Mouse (Mus musculus) heart, postnatal 0 days (tissue): ENCODE data around the gene Gm49337. TPM values are rescaled to one million over a fixed set of nuclear protein-coding genes. Genes with fewer than 3 reads are reported as not detected.
A peak's percentile ranks its signal among the peaks of the same experiment; 100 is the strongest.

Source experiments
- ATAC-seq: fragments of 200-750 bp; cut with Nextera tagmentation; 2 replicates; pipeline ENCODE4 v1.8.0; 2017; ENCODE audit warnings: low read depth, moderate number of reproducible peaks, moderate library complexity; ENCODE audit not compliant: insufficient read depth
- DNase-seq: peaks from one replicate; pipeline ENCODE4 v3.0.0-alpha.2; 2016; ENCODE audit warnings: low spot score
- H3K27ac ChIP-seq: fragments of 300-500 bp; sonication (generic); 2 replicates; pipeline ENCODE4 v1.5.1; 2014; ENCODE audit warnings: low read depth, mild to moderate bottlenecking
- H3K27me3 ChIP-seq: fragments of 300-500 bp; sonication (generic); 2 replicates; pipeline ENCODE4 v1.6.1; 2014; ENCODE audit warnings: low read length, mixed read lengths; ENCODE audit not compliant: control insufficient read depth, insufficient read depth
- H3K36me3 ChIP-seq: fragments of 300-500 bp; sonication (generic); replicated peaks from 2 replicates; pipeline ENCODE4 v1.6.1; 2014; ENCODE audit warnings: low read length, mixed read lengths; ENCODE audit not compliant: control insufficient read depth, insufficient read depth
- H3K4me1 ChIP-seq: fragments of 300-500 bp; sonication (generic); 2 replicates; pipeline ENCODE4 v1.6.1; 2014; ENCODE audit warnings: antibody characterized with exemption; ENCODE audit not compliant: control insufficient read depth, insufficient read depth
- H3K4me2 ChIP-seq: fragments of 300-500 bp; sonication (generic); 2 replicates; pipeline ENCODE4 v1.6.1; 2014; ENCODE audit warnings: low read depth, mild to moderate bottlenecking, low read length, moderate library complexity
- H3K4me3 ChIP-seq: fragments of 300-500 bp; sonication (generic); 2 replicates; pipeline ENCODE4 v1.5.1; 2014; ENCODE audit warnings: low read depth, low read length
- H3K9ac ChIP-seq: fragments of 300-500 bp; sonication (generic); replicated peaks from 2 replicates; pipeline ENCODE4 v1.6.1; 2014; ENCODE audit warnings: low read depth, low read length, mixed read lengths
- H3K9me3 ChIP-seq: fragments of 300-500 bp; sonication (generic); replicated peaks from 2 replicates; pipeline ENCODE4 v1.6.1; 2016; ENCODE audit warnings: low read length; ENCODE audit not compliant: control insufficient read depth
- CTCF ChIP-seq: IDR thresholded peaks from 2 replicates; pipeline ENCODE4 v1.5.1; 2016; ENCODE audit warnings: antibody characterized with exemption, control low read depth, low read depth
- EP300 ChIP-seq: IDR thresholded peaks from 2 replicates; pipeline ENCODE4 v1.6.1; 2016; ENCODE audit warnings: antibody characterized with exemption, low read depth
- WGBS: fragments of 180-500 bp; shearing (Covaris S2); extraction: QIAGEN DNeasy Blood & Tissue Kit; methylation state at CpG from one replicate; pipeline ENCODE4 v1.1.7; 2014; 5-methylcytosine and 5-hydroxymethylcytosine counted together
- polyA plus RNA-seq: library from polyadenylated mRNA; unstranded; fragments of >200 nt; fragmentation: Nextera tagmentation; extraction: Ambion mirVana; gene quantifications from 2 replicates; pipeline ENCODE4 v1.2.1, GENCODE M21; 2015
- total RNA-seq: library from RNA; depleted of rRNA; stranded (reverse); fragments of >200 nt; gene quantifications from 2 replicates; pipeline ENCODE4 v1.2.3, GENCODE M21; 2014; ENCODE audit warnings: low replicate concordance

Gene Gm49337
- total and polyA plus RNA-seq, 2 experiments from 2014 or later, result not detected

DNA sequence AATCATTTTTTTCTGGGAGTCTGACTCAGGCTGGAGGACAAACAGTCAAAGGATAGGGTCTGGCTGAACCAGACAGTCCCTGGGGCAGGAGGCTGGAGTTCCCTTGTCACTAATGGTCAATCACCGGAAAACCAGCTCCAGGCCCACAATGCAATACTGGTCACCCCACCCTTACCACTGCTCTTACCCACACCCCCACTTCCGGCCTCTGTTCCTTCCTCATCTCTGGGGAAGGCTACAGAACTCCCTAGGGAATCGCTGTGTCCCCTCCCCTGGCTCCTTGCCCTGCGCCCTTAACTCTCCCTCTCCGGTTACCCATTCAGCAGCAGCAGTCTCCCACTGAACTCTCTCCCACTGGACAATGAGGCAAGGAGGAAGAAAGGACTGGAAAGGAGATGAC is 4.0 kb downstream of the Gm49337 start:
- Histone ChIP-seq H3K4me3 (no peak overlapping the region), H3K9me3 (no peaks in the 10 kb centered on the region), H3K36me3 (no peaks in the 10 kb centered on the region), H3K27ac (peak overlapping the region; percentile 88), H3K27me3 (no peaks in the 10 kb centered on the region), H3K4me1 (peaks cover 32% of the 10 kb centered on the region), H3K4me2 (peak overlapping the region; percentile 51), H3K9ac (peak overlapping the region; percentile 34; the same call in 1 of the 2 replicates)
- DNase-seq (peak; percentile 57), ATAC-seq (peak; percentile 71)
- TF ChIP-seq CTCF (no peak), EP300 (no peak)
- WGBS, result 39% methylated on average over 5 of the region's 5 CpGs

DNA sequence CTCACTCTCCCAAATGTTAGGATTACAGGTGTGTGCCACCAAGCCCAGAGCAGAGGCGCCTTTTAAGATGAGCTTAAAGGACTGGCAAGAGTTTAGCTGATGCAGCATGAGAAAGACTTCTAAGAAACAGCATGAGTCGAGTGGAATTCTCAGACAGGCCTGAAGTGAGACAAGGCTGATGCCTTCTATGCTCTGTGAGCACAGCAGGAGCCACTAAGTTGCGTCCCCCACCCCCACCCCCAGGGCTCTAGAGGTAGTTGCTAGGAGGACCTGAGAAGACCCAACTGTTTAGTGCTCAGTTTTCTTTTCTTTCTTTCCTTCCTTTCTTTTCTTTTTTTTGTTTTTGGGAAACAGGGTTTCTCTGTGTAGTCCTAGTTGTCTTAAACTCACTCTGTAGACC is 8.9 kb downstream of the Gm49337 start:
- H3K27ac ChIP-seq, result 0 out of 2 replicates have a peak overlapping the region, but pooled peaks have one; percentile 58
- no peak overlapping the region for H3K4me3 ChIP-seq
- no peak for DNase-seq
- H3K9me3 ChIP-seq, result no peaks in the 10 kb centered on the region
- WGBS, result 75% methylated on average over 3 of the region's 3 CpGs
- H3K36me3 ChIP-seq, result no peaks in the 10 kb centered on the region
- no peaks in the 10 kb centered on the region for H3K27me3 ChIP-seq
- no peak overlapping the region for H3K9ac ChIP-seq
- peaks cover 12% of the 10 kb centered on the region for H3K4me1 ChIP-seq
- TF ChIP-seq EP300 (no peak), CTCF (no peak)
- no peak for ATAC-seq
- H3K4me2 ChIP-seq, result no peak overlapping the region

DNA sequence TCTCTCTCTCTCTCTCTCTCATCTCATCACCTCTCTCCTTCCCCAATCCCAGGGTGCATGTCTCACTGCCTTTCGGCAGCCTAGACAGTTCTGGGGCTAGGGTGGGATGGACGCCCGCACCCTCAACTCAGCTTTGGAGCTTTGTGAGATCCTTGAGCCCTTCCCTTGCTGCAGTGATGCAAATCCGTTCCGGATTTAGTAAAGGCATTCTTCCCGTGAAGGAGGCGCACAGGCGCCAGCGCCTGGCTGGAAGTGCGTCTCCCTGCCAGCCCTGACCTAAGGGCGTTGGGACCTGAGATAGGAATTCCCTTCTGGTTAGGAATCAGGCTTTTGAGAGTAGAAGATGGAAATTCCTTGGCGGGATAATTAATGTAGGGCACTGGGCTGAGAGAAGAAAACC is 9.6 kb downstream of the Gm49337 start:
- Histone ChIP-seq H3K9me3 (no peaks in the 10 kb centered on the region), H3K27ac (peak overlapping the region; percentile 58), H3K36me3 (no peaks in the 10 kb centered on the region), H3K9ac (peak overlapping the region; percentile 32; the same call in 1 of the 2 replicates), H3K4me3 (peak overlapping the region; percentile 28), H3K4me1 (peaks cover 10% of the 10 kb centered on the region), H3K4me2 (peak overlapping the region; percentile 57), H3K27me3 (no peaks in the 10 kb centered on the region)
- TF ChIP-seq CTCF, result no peak
- TF ChIP-seq EP300, result no peak
- peak; percentile 39 for ATAC-seq
- DNase-seq, result peak; percentile 40
- 4% methylated on average over 12 of the region's 12 CpGs for WGBS

DNA sequence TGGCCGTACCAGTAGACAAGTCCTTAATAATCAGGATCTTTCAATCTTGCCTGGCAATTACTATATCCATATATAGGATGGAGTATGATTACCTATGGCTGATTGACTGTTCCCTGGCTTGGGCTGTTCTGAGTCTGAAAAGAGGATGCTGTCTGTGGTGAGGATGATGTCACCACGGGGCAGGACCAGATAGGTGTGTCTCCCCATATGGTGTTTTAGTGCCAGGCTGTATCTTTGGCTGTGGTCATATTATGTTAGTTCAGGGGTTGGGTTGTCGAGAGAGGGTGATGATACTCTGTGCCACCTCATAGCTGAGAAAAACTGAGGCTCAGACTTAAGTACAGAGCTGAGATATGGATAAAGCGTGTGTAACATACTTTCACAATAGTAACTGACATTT is 11.9 kb downstream of the Gm49337 start:
- Histone ChIP-seq H3K4me2 (no peak overlapping the region), H3K4me1 (peaks cover 10% of the 10 kb centered on the region), H3K27ac (no peak overlapping the region), H3K27me3 (no peaks in the 10 kb centered on the region), H3K36me3 (no peaks in the 10 kb centered on the region), H3K9ac (no peak overlapping the region), H3K9me3 (no peaks in the 10 kb centered on the region), H3K4me3 (no peak overlapping the region)
- ATAC-seq (no peak), DNase-seq (no peak)
- 79% methylated on average over 4 of the region's 4 CpGs for WGBS
- TF ChIP-seq EP300 (no peak), CTCF (no peak)

DNA sequence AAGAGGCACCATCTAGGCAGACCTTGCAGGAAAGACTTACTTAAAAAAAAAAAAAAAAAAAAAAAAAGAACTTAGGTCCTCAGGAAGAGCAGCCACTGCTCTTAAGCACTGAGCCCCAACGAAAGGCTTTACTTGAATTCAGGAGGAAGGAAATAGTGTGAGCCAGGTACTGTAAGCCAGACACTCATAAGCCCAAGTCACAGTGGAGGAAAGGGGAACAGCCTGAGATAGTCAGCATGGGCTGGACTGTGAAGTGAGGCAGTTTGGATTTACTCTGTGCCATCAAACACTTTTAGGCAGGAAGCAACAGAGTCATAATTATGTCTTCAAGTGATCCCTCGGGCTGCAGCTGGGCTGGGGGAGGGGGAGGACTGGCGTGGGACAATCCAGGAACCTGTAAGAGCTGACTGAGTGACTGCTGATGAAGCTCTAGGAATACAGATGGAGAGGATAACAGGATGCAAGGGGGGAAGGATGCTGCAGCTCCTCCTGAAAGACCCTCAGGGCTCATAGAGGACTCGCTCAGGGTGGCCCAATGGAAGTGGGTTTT is 19.2 kb downstream of the Gm49337 start:
- H3K4me1 ChIP-seq, result 0 out of 2 replicates have a peak, but pooled peaks cover 3% of the 10 kb centered on the region
- H3K27ac ChIP-seq, result no peak overlapping the region
- H3K9ac ChIP-seq, result no peak overlapping the region
- H3K4me3 ChIP-seq, result no peak overlapping the region
- H3K9me3 ChIP-seq, result no peaks in the 10 kb centered on the region
- no peak for TF ChIP-seq CTCF
- TF ChIP-seq EP300, result no peak
- H3K36me3 ChIP-seq, result no peaks in the 10 kb centered on the region
- ATAC-seq (no peak), DNase-seq (no peak)
- H3K4me2 ChIP-seq, result no peak overlapping the region
- 39% methylated on average over 4 of the region's 4 CpGs for WGBS
- no peaks in the 10 kb centered on the region for H3K27me3 ChIP-seq
